Mouse (Mus musculus) liver, embryonic 11.5 days (tissue): ENCODE data around the gene Spag16. TPM values are rescaled to one million over a fixed set of nuclear protein-coding genes. Genes with fewer than 3 reads are reported as not detected.
"Not testable (repeated sequence)": the region's sequence is repeated elsewhere in the genome, so short reads cannot be mapped to it uniquely, and the experiment has no call there.

ENCODE experiments used
- ATAC-seq: fragments of 200-750 bp; cut with Nextera tagmentation; replicated peaks from 2 replicates; pipeline ENCODE4 v1.8.0; 2017; ENCODE audit warnings: moderate number of reproducible peaks, mild to moderate bottlenecking, moderate TSS enrichment, moderate library complexity; ENCODE audit not compliant: low FRiP score
- DNase-seq: peaks from one replicate; pipeline ENCODE4 v3.0.0-alpha.2; 2017; ENCODE audit warnings: low spot score
- H3K27ac ChIP-seq: fragments of 300-500 bp; sonication (generic); 2 replicates; pipeline ENCODE4 v1.5.1; 2014; ENCODE audit warnings: mild to moderate bottlenecking, low read depth, low read length, control low read depth
- H3K27me3 ChIP-seq: fragments of 300-500 bp; sonication (generic); replicated peaks from 2 replicates; pipeline ENCODE4 v1.6.1; 2014; ENCODE audit warnings: low read length, mixed read lengths; ENCODE audit not compliant: control insufficient read depth, insufficient read depth
- H3K36me3 ChIP-seq: fragments of 300-500 bp; sonication (generic); 2 replicates; pipeline ENCODE4 v1.6.1; 2014; ENCODE audit warnings: mild to moderate bottlenecking, low read length, moderate library complexity, mixed read lengths; ENCODE audit not compliant: control insufficient read depth, insufficient read depth
- H3K4me1 ChIP-seq: fragments of 300-500 bp; sonication (generic); replicated peaks from 2 replicates; pipeline ENCODE4 v1.6.1; 2014; ENCODE audit warnings: low read length, mixed read lengths; ENCODE audit not compliant: control insufficient read depth, insufficient read depth
- H3K4me2 ChIP-seq: fragments of 300-500 bp; sonication (generic); 2 replicates; pipeline ENCODE4 v1.6.1; 2014; ENCODE audit warnings: mild to moderate bottlenecking, control low read depth, moderate library complexity
- H3K4me3 ChIP-seq: fragments of 300-500 bp; sonication (generic); 2 replicates; pipeline ENCODE4 v1.5.1; 2014; ENCODE audit warnings: low read depth, low read length, control low read depth
- H3K9ac ChIP-seq: fragments of 300-500 bp; sonication (generic); 2 replicates; pipeline ENCODE4 v1.6.1; 2014; ENCODE audit warnings: low read depth, low read length, control low read depth
- H3K9me3 ChIP-seq: fragments of 300-500 bp; sonication (generic); 2 replicates; pipeline ENCODE4 v1.6.1; 2016; ENCODE audit warnings: low read length, inconsistent platforms, mixed read lengths; ENCODE audit not compliant: control insufficient read depth
- WGBS: fragments of 180-500 bp; shearing (Covaris S2); extraction: QIAGEN DNeasy Blood & Tissue Kit; methylation state at CpG from one replicate; pipeline ENCODE4 v1.1.7; 2014; 5-methylcytosine and 5-hydroxymethylcytosine counted together
- polyA plus RNA-seq: library from polyadenylated mRNA; unstranded; fragments of >200 nt; fragmentation: Nextera tagmentation; extraction: Ambion mirVana; gene quantifications from 2 replicates; pipeline ENCODE4 v1.2.1, GENCODE M21; 2014

Spag16 gene
- polyA plus RNA-seq: 0.25 and 0.32 TPM in 2 replicates

- Histone ChIP-seq H3K4me3 (peak within 1 kb of the TSS; percentile 54), H3K27ac (no peak within 1 kb of the TSS), H3K9me3 (no peaks in the 10 kb centered on the region), H3K4me1 (no peaks in the 10 kb centered on the region), H3K27me3 (no peaks in the 10 kb centered on the region), H3K9ac (no peak within 1 kb of the TSS), H3K4me2 (peak within 1 kb of the TSS; percentile 76), H3K36me3 (no peaks in the 10 kb centered on the region)
- 8% methylated on average over 38 of the region's 38 CpGs for WGBS
- ATAC-seq (peak; percentile 75), DNase-seq (peak; percentile 48)
These were observed at the start of gene Spag16 for GRCm38 (mm10) chr1:69826806-69827703. Gene Spag16, plus strand, starts transcription at chr1:69826970.

DNA sequence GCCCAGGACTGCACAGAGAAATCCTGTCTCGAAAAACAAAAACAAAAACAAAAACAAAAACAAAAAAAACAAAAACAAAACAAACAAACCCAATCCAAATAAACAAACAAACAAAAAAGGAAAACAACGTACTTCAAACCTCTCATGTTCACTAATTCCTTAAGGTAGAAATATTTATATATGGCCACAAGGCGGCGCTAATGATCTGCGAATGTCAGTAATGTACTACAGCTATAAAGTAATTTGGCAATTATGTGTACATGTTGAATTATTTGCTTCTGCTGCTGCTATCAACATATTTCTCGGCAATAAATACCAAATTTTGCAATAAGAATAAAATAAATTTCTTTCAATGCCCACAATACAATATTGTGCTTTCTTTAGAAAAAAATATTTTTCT is 41.6 kb upstream of the Spag16 start:
- Histone ChIP-seq H3K9me3 (no peaks in the 10 kb centered on the region), H3K27ac (no peak overlapping the region), H3K27me3 (no peaks in the 10 kb centered on the region), H3K36me3 (no peaks in the 10 kb centered on the region), H3K4me3 (no peak overlapping the region), H3K9ac (no peak overlapping the region), H3K4me1 (no peaks in the 10 kb centered on the region), H3K4me2 (no peak overlapping the region)
- DNase-seq: no peak
- ATAC-seq: no peak
- 6% methylated on average over 6 of the region's 6 CpGs for WGBS

GRCm38 (mm10) chr1:69786716-69787115 is 40.1 kb upstream of the Spag16 start:
- DNase-seq: no peak
- WGBS: 62% methylated on average over 6 of the region's 6 CpGs
- H3K4me1 ChIP-seq: no peaks in the 10 kb centered on the region
- H3K4me3 ChIP-seq: no peak overlapping the region
- H3K27me3 ChIP-seq: no peaks in the 10 kb centered on the region
- no peaks in the 10 kb centered on the region for H3K36me3 ChIP-seq
- peak; percentile 58; the same call in 1 of the 2 replicates for ATAC-seq
- no peaks in the 10 kb centered on the region for H3K9me3 ChIP-seq
- no peak overlapping the region for H3K4me2 ChIP-seq
- no peak overlapping the region for H3K27ac ChIP-seq
- no peak overlapping the region for H3K9ac ChIP-seq

GRCm38 (mm10) chr1:69787379-69787778 is 39.4 kb upstream of the Spag16 start:
- 69% methylated on average over 12 of the region's 12 CpGs for WGBS
- no peaks in the 10 kb centered on the region for H3K9me3 ChIP-seq
- no peaks in the 10 kb centered on the region for H3K4me1 ChIP-seq
- ATAC-seq (no peak), DNase-seq (no peak)
- H3K27me3 ChIP-seq: no peaks in the 10 kb centered on the region
- no peaks in the 10 kb centered on the region for H3K36me3 ChIP-seq
- H3K4me3 ChIP-seq: no peak overlapping the region
- no peak overlapping the region for H3K4me2 ChIP-seq
- no peak overlapping the region for H3K9ac ChIP-seq
- H3K27ac ChIP-seq: no peak overlapping the region

DNA sequence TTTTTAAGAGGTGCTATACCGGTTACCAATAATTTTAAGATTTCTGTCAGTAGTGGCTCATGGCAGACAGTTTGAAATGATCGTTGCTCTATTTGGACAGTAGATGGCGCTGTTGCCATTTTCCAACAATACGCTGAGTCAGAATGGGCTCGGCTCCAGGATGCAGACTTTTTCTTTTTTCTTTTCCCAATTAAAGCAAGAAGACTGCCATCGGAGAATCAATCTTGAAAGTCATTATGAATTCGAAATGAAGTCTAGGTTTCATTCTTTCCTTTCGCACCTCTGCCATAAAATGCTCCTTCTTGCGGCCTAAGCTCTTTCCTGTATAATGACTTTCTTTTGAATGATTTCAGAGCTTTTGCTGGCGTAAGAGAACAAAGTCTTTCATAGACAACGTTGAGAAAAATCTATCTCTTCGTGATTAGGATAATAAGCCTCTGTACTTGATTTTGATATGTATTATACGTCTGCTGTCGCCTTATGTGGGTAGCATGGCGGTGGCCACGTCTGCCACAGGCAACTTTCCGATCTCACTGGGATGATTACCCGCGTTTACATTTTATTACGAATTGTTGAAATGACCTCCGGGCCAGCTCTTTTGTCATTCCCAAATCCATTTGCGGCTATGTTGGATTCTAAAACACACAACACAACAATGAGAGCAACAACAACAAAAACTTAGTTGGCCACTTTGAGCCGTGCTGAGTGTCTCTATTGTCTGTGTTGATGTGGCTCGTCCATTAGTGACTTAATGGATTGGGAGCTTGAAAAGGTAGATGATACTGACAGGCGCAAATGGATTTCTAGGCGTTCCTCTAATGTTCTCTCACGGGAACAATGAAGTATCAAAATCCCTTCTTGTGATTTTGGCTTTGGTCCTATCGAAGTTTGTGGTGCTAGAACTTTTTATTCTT is 36.2 kb upstream of the Spag16 start:
- no peaks in the 10 kb centered on the region for H3K27me3 ChIP-seq
- ATAC-seq: no peak
- H3K4me3 ChIP-seq: no peak overlapping the region
- no peak overlapping the region for H3K9ac ChIP-seq
- no peaks in the 10 kb centered on the region for H3K4me1 ChIP-seq
- H3K4me2 ChIP-seq: peak overlapping the region; percentile 38
- 52% methylated on average over 28 of the region's 28 CpGs for WGBS
- no peaks in the 10 kb centered on the region for H3K9me3 ChIP-seq
- no peaks in the 10 kb centered on the region for H3K36me3 ChIP-seq
- H3K27ac ChIP-seq: no peak overlapping the region
- peak; percentile 36 for DNase-seq

GRCm38 (mm10) chr1:69798948-69799565 is 27.7 kb upstream of the Spag16 start:
- DNase-seq (no peak), ATAC-seq (no peak)
- H3K4me3 ChIP-seq: no peak overlapping the region
- H3K4me1 ChIP-seq: no peaks in the 10 kb centered on the region
- H3K36me3 ChIP-seq: no peaks in the 10 kb centered on the region
- H3K9ac ChIP-seq: no peak overlapping the region
- no peaks in the 10 kb centered on the region for H3K9me3 ChIP-seq
- no peak overlapping the region for H3K27ac ChIP-seq
- 85% methylated on average over 7 of the region's 7 CpGs for WGBS
- no peaks in the 10 kb centered on the region for H3K27me3 ChIP-seq
- no peak overlapping the region for H3K4me2 ChIP-seq

DNA sequence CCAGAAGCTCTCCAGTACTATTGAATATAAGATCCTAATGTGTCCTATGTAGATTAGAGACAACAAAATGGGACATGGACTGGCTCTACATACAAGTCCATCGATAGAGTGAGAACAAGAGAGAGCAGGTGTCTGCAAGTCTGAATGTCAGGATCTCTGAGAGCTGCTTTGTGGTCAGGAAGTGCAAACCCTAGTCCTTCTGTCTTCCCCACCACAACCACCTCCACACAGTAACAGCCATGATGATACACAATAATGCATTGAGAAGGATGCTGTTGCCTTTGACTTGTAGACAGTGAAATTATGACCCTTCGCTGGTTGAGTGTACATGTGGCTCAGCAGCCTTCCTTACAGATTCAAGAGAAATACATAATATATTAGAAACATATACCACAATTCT is 16.6 kb upstream of the Spag16 start:
- Histone ChIP-seq H3K27me3 (no peaks in the 10 kb centered on the region), H3K9ac (no peak overlapping the region), H3K27ac (no peak overlapping the region), H3K4me2 (no peak overlapping the region), H3K4me1 (no peaks in the 10 kb centered on the region), H3K4me3 (no peak overlapping the region), H3K9me3 (no peaks in the 10 kb centered on the region), H3K36me3 (no peaks in the 10 kb centered on the region)
- DNase-seq: no peak
- 74% methylated on average over 2 of the region's 2 CpGs for WGBS
- no peak for ATAC-seq

GRCm38 (mm10) chr1:69825635-69826034 is 1.1 kb upstream of the Spag16 start:
- ATAC-seq, H3K27ac ChIP-seq: not testable (repeated sequence)
- 65% methylated on average over 5 of the region's 5 CpGs for WGBS

More at GRCm38 (mm10) chr1:69825635-69826034, 1.1 kb upstream of the Spag16 start:
- not testable (repeated sequence) for H3K9me3 ChIP-seq, DNase-seq, H3K4me3 ChIP-seq, H3K4me1 ChIP-seq, H3K27me3 ChIP-seq, H3K4me2 ChIP-seq, H3K36me3 ChIP-seq, H3K9ac ChIP-seq
